Mouse (Mus musculus) embryonic facial prominence, embryonic 11.5 days (tissue): Measurements from ENCODE around the gene Snx1. TPM values are rescaled to one million over a fixed set of nuclear protein-coding genes. Genes with fewer than 3 reads are reported as not detected.

Experiments used
- ATAC-seq: fragments of 200-750 bp; cut with Nextera tagmentation; replicated peaks from 2 replicates; pipeline ENCODE4 v1.8.0; 2017; ENCODE audit warnings: low read depth; ENCODE audit not compliant: insufficient number of reproducible peaks, low FRiP score, low TSS enrichment
- DNase-seq: peaks from one replicate; pipeline ENCODE4 v3.0.0-alpha.2; 2015; ENCODE audit warnings: low spot score
- H3K27ac ChIP-seq: fragments of 300-500 bp; sonication (generic); replicated peaks from 2 replicates; pipeline ENCODE4 v1.5.1; 2014; ENCODE audit warnings: mild to moderate bottlenecking, low read depth, low read length, control low read depth
- H3K27me3 ChIP-seq: fragments of 300-500 bp; sonication (generic); 2 replicates; pipeline ENCODE4 v1.6.1; 2014; ENCODE audit warnings: mild to moderate bottlenecking, low read length, moderate library complexity, mixed read lengths; ENCODE audit not compliant: control insufficient read depth, insufficient read depth
- H3K36me3 ChIP-seq: fragments of 300-500 bp; sonication (generic); replicated peaks from 2 replicates; pipeline ENCODE4 v1.6.1; 2014; ENCODE audit warnings: low read depth, mild to moderate bottlenecking, low read length, moderate library complexity, mixed read lengths; ENCODE audit not compliant: control insufficient read depth, insufficient read depth
- H3K4me1 ChIP-seq: fragments of 300-500 bp; sonication (generic); 2 replicates; pipeline ENCODE4 v1.6.1; 2014; ENCODE audit warnings: low read length, mixed read lengths; ENCODE audit not compliant: control insufficient read depth, insufficient read depth
- H3K4me2 ChIP-seq: fragments of 300-500 bp; sonication (generic); 2 replicates; pipeline ENCODE4 v1.6.1; 2014; ENCODE audit warnings: low read depth, mild to moderate bottlenecking, control low read depth, low read length, moderate library complexity
- H3K4me3 ChIP-seq: fragments of 300-500 bp; sonication (generic); 2 replicates; pipeline ENCODE4 v1.5.1; 2014; ENCODE audit warnings: low read depth, low read length, control low read depth
- H3K9ac ChIP-seq: fragments of 300-500 bp; sonication (generic); replicated peaks from 2 replicates; pipeline ENCODE4 v1.6.1; 2014; ENCODE audit warnings: mild to moderate bottlenecking, control low read depth, low read length
- H3K9me3 ChIP-seq: fragments of 300-500 bp; sonication (generic); replicated peaks from 2 replicates; pipeline ENCODE4 v1.6.1; 2016; ENCODE audit warnings: mild to moderate bottlenecking, low read length, inconsistent platforms, mixed read lengths; ENCODE audit not compliant: control insufficient read depth
- WGBS: fragments of 180-500 bp; shearing (Covaris S2); extraction: QIAGEN DNeasy Blood & Tissue Kit; methylation state at CpG from one replicate; pipeline ENCODE4 v1.1.7; 2014; 5-methylcytosine and 5-hydroxymethylcytosine counted together
- polyA plus RNA-seq: library from polyadenylated mRNA; unstranded; fragments of >200 nt; fragmentation: Nextera tagmentation; extraction: Ambion mirVana; gene quantifications from 2 replicates; pipeline ENCODE4 v1.2.1, GENCODE M21; 2014

Gene Snx1
- polyA plus RNA-seq, 1 experiment from 2014 or later = 144 TPM

DNA sequence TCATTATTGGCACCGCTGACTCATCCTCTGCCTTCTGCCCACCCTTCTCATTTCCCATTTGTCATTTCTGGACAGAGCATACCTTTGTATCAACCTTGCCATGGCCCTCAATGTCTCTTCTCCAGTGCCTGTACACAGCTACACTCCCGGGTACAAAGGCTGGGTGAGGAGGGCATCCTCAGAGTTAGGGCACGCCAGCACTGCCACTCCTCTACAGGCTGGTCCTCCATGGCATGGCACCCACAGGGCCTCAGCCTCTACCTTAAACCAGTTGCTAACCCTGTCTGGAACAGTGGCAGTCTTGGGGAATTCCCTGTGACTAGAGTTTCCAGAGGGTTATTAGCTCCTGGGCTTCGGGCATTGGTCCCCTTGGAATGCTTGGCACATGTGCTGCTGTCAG lies 87.8 kb downstream of the Snx1 start:
- no peaks in the 10 kb centered on the region for H3K27me3 ChIP-seq
- WGBS = 90% methylated on average over 4 of the region's 4 CpGs
- H3K36me3 ChIP-seq = no peaks in the 10 kb centered on the region
- no peak overlapping the region for H3K9ac ChIP-seq
- no peak overlapping the region for H3K27ac ChIP-seq
- DNase-seq = no peak
- no peaks in the 10 kb centered on the region for H3K4me1 ChIP-seq
- H3K9me3 ChIP-seq = no peaks in the 10 kb centered on the region
- no peak for ATAC-seq
- H3K4me3 ChIP-seq = no peak overlapping the region
- H3K4me2 ChIP-seq = no peak overlapping the region

Other genes with a start within 250 kb of the Snx1 start
- 244 and 273 TPM in 2 replicates for gene Pclaf, start 236.3 kb downstream of the Snx1 start, polyA plus RNA-seq
- 37.9 and 45.5 TPM in 2 replicates for gene Trip4, start 217.8 kb downstream of the Snx1 start, polyA plus RNA-seq
- gene Csnk1g1, start 217.7 kb downstream of the Snx1 start, polyA plus RNA-seq = 17.3 and 17.9 TPM in 2 replicates
- gene Ppib, start 66.4 kb downstream of the Snx1 start, polyA plus RNA-seq = 543 and 552 TPM in 2 replicates
- gene Snx22, start 56.9 kb downstream of the Snx1 start, polyA plus RNA-seq = 4.1 and 4.7 TPM in 2 replicates
- 184 and 206 TPM in 2 replicates for gene Ciao2a, start within 50 bp of the Snx1 start, polyA plus RNA-seq
- gene Dapk2, start 31.6 kb upstream of the Snx1 start, polyA plus RNA-seq = 5.7 and 6.2 TPM in 2 replicates
- 24.1 and 25.2 TPM in 2 replicates for gene Herc1, start 223.9 kb upstream of the Snx1 start, polyA plus RNA-seq